Mouse (Mus musculus) subcutaneous adipose tissue, adult 2 months (tissue): ENCODE measurements around the gene Mboat2. TPM values are rescaled to one million over a fixed set of nuclear protein-coding genes. Genes with fewer than 3 reads are reported as not detected.

ENCODE experiments used
- polyA plus RNA-seq: library from polyadenylated mRNA; depleted of rRNA; stranded (reverse); fragments of >200 nt; gene quantifications from 2 replicates; pipeline ENCODE4 v1.2.3, GENCODE M21; 2012; ENCODE audit warnings: low replicate concordance; rRNA removed

Mboat2 gene
- polyA plus RNA-seq = 0.86 and 10.1 TPM in 2 replicates

DNA sequence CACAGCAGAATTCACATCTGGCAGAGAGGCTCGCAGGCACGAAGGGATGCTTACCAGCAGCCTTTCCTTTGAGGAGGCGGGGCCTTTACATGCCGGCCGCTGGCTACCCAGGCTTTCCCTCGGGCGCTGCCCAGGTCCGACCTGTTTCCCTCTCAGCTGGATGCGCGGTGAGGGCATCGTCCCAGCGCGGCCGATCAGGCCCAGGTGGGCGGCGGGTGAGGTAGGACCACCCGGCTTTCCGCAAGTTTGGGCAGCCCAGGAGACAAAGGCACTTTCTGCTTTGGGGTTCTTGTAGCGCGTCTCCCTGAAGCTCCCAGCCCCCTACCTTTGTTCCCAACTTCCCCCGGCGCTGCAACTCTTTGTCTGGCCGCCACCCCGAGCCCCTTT lies at the start of gene Mboat2:
Gene Mboat2 (plus strand): TSS at position 114 of the 387 bp plus-strand sequence.

DNA sequence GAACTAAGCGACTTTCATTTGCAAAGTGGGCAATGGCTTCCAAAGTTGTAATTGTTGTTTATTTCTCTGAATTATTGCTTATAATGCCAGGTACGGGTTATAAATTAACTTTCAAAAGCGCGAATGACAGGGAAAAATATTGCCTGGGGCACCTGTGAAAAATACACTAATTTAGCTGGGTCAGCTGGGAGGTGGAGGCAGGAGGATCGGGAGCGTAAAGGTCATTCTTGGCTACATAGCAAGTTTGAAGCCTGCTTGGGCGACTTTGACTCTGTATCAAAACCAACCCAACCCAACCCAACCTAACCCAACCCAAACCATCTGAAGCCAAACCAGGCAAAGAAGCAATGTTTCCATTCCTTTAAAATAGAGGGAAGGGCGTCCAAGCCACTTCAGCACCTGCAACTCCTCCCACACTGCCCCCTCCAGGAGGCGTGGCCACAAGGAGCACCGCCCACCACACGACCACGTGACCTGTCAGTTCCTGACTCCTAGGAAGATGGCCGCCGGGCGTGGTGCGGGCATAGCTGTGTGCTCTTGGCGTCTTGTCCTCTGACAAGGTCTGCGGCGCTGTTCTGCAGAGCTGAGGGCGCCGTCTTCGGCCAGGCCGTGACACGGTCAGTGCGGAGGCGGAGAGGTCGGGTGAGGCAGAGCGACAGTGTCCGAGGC lies 143.9 kb downstream of the Mboat2 start, which contains the start of gene Kidins220:
Gene Kidins220 (plus strand): TSS at position 480 of the 669 bp plus-strand sequence.

Other genes starting within 250 kb of the Mboat2 start
- gene Klf11, start 179.6 kb upstream of the Mboat2 start, polyA plus RNA-seq = 17.9 and 19.8 TPM in 2 replicates
- 4.1 and 5.5 TPM in 2 replicates for gene Cys1, start 149.1 kb upstream of the Mboat2 start, polyA plus RNA-seq
- gene Rrm2, start 122.6 kb upstream of the Mboat2 start, polyA plus RNA-seq = 1.2 and 5.7 TPM in 2 replicates
- 26.2 and 37.2 TPM in 2 replicates for gene Kidins220, start 144.0 kb downstream of the Mboat2 start, polyA plus RNA-seq